Mouse (Mus musculus): ENCODE data around the gene Wsb1. TPM values are rescaled to one million over a fixed set of nuclear protein-coding genes. Genes with fewer than 3 reads are reported as not detected.

The Wsb1 gene
- polyA plus RNA-seq, 1 experiment from 2014 or later = 114 TPM

GRCm38 (mm10) chr11:79217133-79217532 lies 37.3 kb downstream of the Wsb1 start:
- Histone ChIP-seq H3K4me3 (ENCODE audit: low read depth, low read length) (no peak overlapping the region), H3K4me2 (no peak overlapping the region), H3K27ac (ENCODE audit: low read depth, low read length) (no peak overlapping the region), H3K9ac (ENCODE audit: low read depth, low read length) (no peak overlapping the region), H3K36me3 (ENCODE audit: control insufficient read depth, insufficient read depth, low read length) (no peaks in the 10 kb centered on the region), H3K4me1 (replicated peaks; ENCODE audit: control insufficient read depth, insufficient read depth, low read length) (peaks cover 5% of the 10 kb centered on the region; the same call in 1 of the 2 replicates), H3K9me3 (ENCODE audit: control insufficient read depth, low read length) (no peaks in the 10 kb centered on the region; the same call in 1 of the 2 replicates), H3K27me3 (replicated peaks; ENCODE audit: control insufficient read depth, insufficient read depth, low read length) (no peaks in the 10 kb centered on the region)
- DNase-seq (ENCODE audit: low spot score) = no peak
- ATAC-seq (replicated peaks; ENCODE audit: low FRiP score) = no peak
- WGBS = 81% methylated on average over 6 of the region's 6 CpGs

- Histone ChIP-seq H3K9me3 (ENCODE audit: control insufficient read depth, low read length) (no peaks in the 10 kb centered on the region; the same call in 1 of the 2 replicates), H3K9ac (ENCODE audit: low read depth, low read length) (no peak overlapping the region), H3K27ac (ENCODE audit: low read depth, low read length) (no peak overlapping the region), H3K4me1 (replicated peaks; ENCODE audit: control insufficient read depth, insufficient read depth, low read length) (peaks cover 5% of the 10 kb centered on the region; the same call in 1 of the 2 replicates), H3K27me3 (replicated peaks; ENCODE audit: control insufficient read depth, insufficient read depth, low read length) (no peaks in the 10 kb centered on the region), H3K4me3 (ENCODE audit: low read depth, low read length) (no peak overlapping the region), H3K4me2 (no peak overlapping the region), H3K36me3 (ENCODE audit: control insufficient read depth, insufficient read depth, low read length) (no peaks in the 10 kb centered on the region)
- ATAC-seq (replicated peaks; ENCODE audit: low FRiP score) = no peak
- 72% methylated on average over 2 of the region's 2 CpGs for WGBS
- DNase-seq (ENCODE audit: low spot score) = no peak
Measured at GRCm38 (mm10) chr11:79215539-79215938, 38.9 kb downstream of the Wsb1 start.

GRCm38 (mm10) chr11:79214015-79214418 lies 40.5 kb downstream of the Wsb1 start:
- H3K9me3 ChIP-seq (ENCODE audit: control insufficient read depth, low read length) = no peaks in the 10 kb centered on the region; the same call in 1 of the 2 replicates
- WGBS = 6% methylated on average over 14 of the region's 14 CpGs
- no peak overlapping the region for H3K4me2 ChIP-seq

GRCm38 (mm10) chr11:79209882-79210471 lies 44.5 kb downstream of the Wsb1 start:
- H3K4me1 ChIP-seq (replicated peaks; ENCODE audit: control insufficient read depth, insufficient read depth, low read length) = 0 out of 2 replicates have a peak, but pooled peaks cover 3% of the 10 kb centered on the region
- H3K36me3 ChIP-seq (ENCODE audit: control insufficient read depth, insufficient read depth, low read length) = no peaks in the 10 kb centered on the region
- H3K4me2 ChIP-seq = no peak overlapping the region
- 75% methylated on average over 5 of the region's 5 CpGs for WGBS
- no peak overlapping the region for H3K27ac ChIP-seq (ENCODE audit: low read depth, low read length)
- no peak for DNase-seq (ENCODE audit: low spot score)
- no peaks in the 10 kb centered on the region for H3K9me3 ChIP-seq (ENCODE audit: control insufficient read depth, low read length)
- no peak for ATAC-seq (replicated peaks; ENCODE audit: low FRiP score)
- no peak overlapping the region for H3K9ac ChIP-seq (ENCODE audit: low read depth, low read length)
- peaks cover 2% of the 10 kb centered on the region; the same call in 1 of the 2 replicates for H3K27me3 ChIP-seq (replicated peaks; ENCODE audit: control insufficient read depth, insufficient read depth, low read length)
- no peak overlapping the region for H3K4me3 ChIP-seq (ENCODE audit: low read depth, low read length)

More at GRCm38 (mm10) chr11:79214015-79214418, 40.5 kb downstream of the Wsb1 start:
- ATAC-seq (replicated peaks; ENCODE audit: low FRiP score) = peak; percentile 72
- Histone ChIP-seq H3K4me1 (replicated peaks; ENCODE audit: control insufficient read depth, insufficient read depth, low read length) (peaks cover 5% of the 10 kb centered on the region; the same call in 1 of the 2 replicates), H3K27me3 (replicated peaks; ENCODE audit: control insufficient read depth, insufficient read depth, low read length) (no peaks in the 10 kb centered on the region), H3K4me3 (ENCODE audit: low read depth, low read length) (no peak overlapping the region), H3K36me3 (ENCODE audit: control insufficient read depth, insufficient read depth, low read length) (no peaks in the 10 kb centered on the region), H3K27ac (ENCODE audit: low read depth, low read length) (no peak overlapping the region), H3K9ac (ENCODE audit: low read depth, low read length) (no peak overlapping the region)
- DNase-seq (ENCODE audit: low spot score) = peak; percentile 88

GRCm38 (mm10) chr11:79209113-79209512 lies 45.4 kb downstream of the Wsb1 start:
- H3K9me3 ChIP-seq (ENCODE audit: control insufficient read depth, low read length) = no peaks in the 10 kb centered on the region
- WGBS = 40% methylated on average over 5 of the region's 5 CpGs
- H3K9ac ChIP-seq (ENCODE audit: low read depth, low read length) = no peak overlapping the region
- no peak overlapping the region for H3K4me2 ChIP-seq
- H3K27me3 ChIP-seq (replicated peaks; ENCODE audit: control insufficient read depth, insufficient read depth, low read length) = peaks cover 7% of the 10 kb centered on the region; the same call in 1 of the 2 replicates
- no peak for DNase-seq (ENCODE audit: low spot score)
- 0 out of 2 replicates have a peak, but pooled peaks cover 2% of the 10 kb centered on the region for H3K4me1 ChIP-seq (replicated peaks; ENCODE audit: control insufficient read depth, insufficient read depth, low read length)
- no peak for ATAC-seq (replicated peaks; ENCODE audit: low FRiP score)
- H3K4me3 ChIP-seq (ENCODE audit: low read depth, low read length) = no peak overlapping the region
- no peak overlapping the region for H3K27ac ChIP-seq (ENCODE audit: low read depth, low read length)
- no peaks in the 10 kb centered on the region for H3K36me3 ChIP-seq (ENCODE audit: control insufficient read depth, insufficient read depth, low read length)

GRCm38 (mm10) chr11:79208462-79208861 lies 46.0 kb downstream of the Wsb1 start:
- H3K36me3 ChIP-seq (ENCODE audit: control insufficient read depth, insufficient read depth, low read length) = no peaks in the 10 kb centered on the region
- no peak overlapping the region for H3K27ac ChIP-seq (ENCODE audit: low read depth, low read length)
- 94% methylated on average over 4 of the region's 4 CpGs for WGBS

GRCm38 (mm10) chr11:79207691-79208090 lies 46.8 kb downstream of the Wsb1 start:
- H3K9me3 ChIP-seq (ENCODE audit: control insufficient read depth, low read length) = no peaks in the 10 kb centered on the region
- 81% methylated on average over 10 of the region's 10 CpGs for WGBS
- H3K27me3 ChIP-seq (replicated peaks; ENCODE audit: control insufficient read depth, insufficient read depth, low read length) = peaks cover 7% of the 10 kb centered on the region; the same call in 1 of the 2 replicates
- no peaks in the 10 kb centered on the region for H3K36me3 ChIP-seq (ENCODE audit: control insufficient read depth, insufficient read depth, low read length)
- DNase-seq (ENCODE audit: low spot score) (no peak), ATAC-seq (replicated peaks; ENCODE audit: low FRiP score) (no peak)
- H3K4me2 ChIP-seq = no peak overlapping the region
- H3K27ac ChIP-seq (ENCODE audit: low read depth, low read length) = no peak overlapping the region
- H3K4me1 ChIP-seq (replicated peaks; ENCODE audit: control insufficient read depth, insufficient read depth, low read length) = no peaks in the 10 kb centered on the region
- H3K4me3 ChIP-seq (ENCODE audit: low read depth, low read length) = no peak overlapping the region
- no peak overlapping the region for H3K9ac ChIP-seq (ENCODE audit: low read depth, low read length)

More at GRCm38 (mm10) chr11:79208462-79208861, 46.0 kb downstream of the Wsb1 start:
- ATAC-seq (replicated peaks; ENCODE audit: low FRiP score) (no peak), DNase-seq (ENCODE audit: low spot score) (no peak)
- H3K9me3 ChIP-seq (ENCODE audit: control insufficient read depth, low read length) = no peaks in the 10 kb centered on the region
- H3K9ac ChIP-seq (ENCODE audit: low read depth, low read length) = no peak overlapping the region
- H3K4me2 ChIP-seq = no peak overlapping the region
- peaks cover 7% of the 10 kb centered on the region; the same call in 1 of the 2 replicates for H3K27me3 ChIP-seq (replicated peaks; ENCODE audit: control insufficient read depth, insufficient read depth, low read length)
- H3K4me3 ChIP-seq (ENCODE audit: low read depth, low read length) = no peak overlapping the region
- H3K4me1 ChIP-seq (replicated peaks; ENCODE audit: control insufficient read depth, insufficient read depth, low read length) = no peaks in the 10 kb centered on the region

- 78% methylated on average over 3 of the region's 3 CpGs for WGBS
- H3K27me3 ChIP-seq (replicated peaks; ENCODE audit: control insufficient read depth, insufficient read depth, low read length) = peaks cover 7% of the 10 kb centered on the region; the same call in 1 of the 2 replicates
- H3K27ac ChIP-seq (ENCODE audit: low read depth, low read length) = no peak overlapping the region
- H3K4me3 ChIP-seq (ENCODE audit: low read depth, low read length) = no peak overlapping the region
- no peak overlapping the region for H3K9ac ChIP-seq (ENCODE audit: low read depth, low read length)
- no peaks in the 10 kb centered on the region for H3K36me3 ChIP-seq (ENCODE audit: control insufficient read depth, insufficient read depth, low read length)
- ATAC-seq (replicated peaks; ENCODE audit: low FRiP score) (no peak), DNase-seq (ENCODE audit: low spot score) (no peak)
- no peaks in the 10 kb centered on the region for H3K9me3 ChIP-seq (ENCODE audit: control insufficient read depth, low read length)
- no peaks in the 10 kb centered on the region for H3K4me1 ChIP-seq (replicated peaks; ENCODE audit: control insufficient read depth, insufficient read depth, low read length)
- no peak overlapping the region for H3K4me2 ChIP-seq
Measured at GRCm38 (mm10) chr11:79204444-79204843, 50.0 kb downstream of the Wsb1 start.

GRCm38 (mm10) chr11:79200502-79200901 lies 54.0 kb downstream of the Wsb1 start:
- no peak overlapping the region for H3K4me3 ChIP-seq (ENCODE audit: low read depth, low read length)
- 49% methylated on average over 7 of the region's 7 CpGs for WGBS
- H3K9ac ChIP-seq (ENCODE audit: low read depth, low read length) = no peak overlapping the region
- no peak for DNase-seq (ENCODE audit: low spot score)
- ATAC-seq (replicated peaks; ENCODE audit: low FRiP score) = no peak
- 0 out of 2 replicates have a peak, but pooled peaks cover 4% of the 10 kb centered on the region for H3K27me3 ChIP-seq (replicated peaks; ENCODE audit: control insufficient read depth, insufficient read depth, low read length)
- no peaks in the 10 kb centered on the region for H3K9me3 ChIP-seq (ENCODE audit: control insufficient read depth, low read length)
- H3K27ac ChIP-seq (ENCODE audit: low read depth, low read length) = no peak overlapping the region
- 0 out of 2 replicates have a peak, but pooled peaks cover 2% of the 10 kb centered on the region for H3K4me1 ChIP-seq (replicated peaks; ENCODE audit: control insufficient read depth, insufficient read depth, low read length)
- H3K36me3 ChIP-seq (ENCODE audit: control insufficient read depth, insufficient read depth, low read length) = no peaks in the 10 kb centered on the region
- H3K4me2 ChIP-seq = no peak overlapping the region
